Mouse (Mus musculus) spleen, adult 12 weeks (tissue): ENCODE data around the gene Ankfn1.

ENCODE experiments used
- DNase-seq: peaks from one replicate; pipeline ENCODE4 v3.0.0; 2022; ENCODE audit warnings: low spot score

Gene Ankfn1

GRCm38 (mm10) chr11:89777431-89777830, at the start of gene Ankfn1:
Gene Ankfn1 (minus strand): TSS chr11:89777653.
- no peak for DNase-seq

DNA sequence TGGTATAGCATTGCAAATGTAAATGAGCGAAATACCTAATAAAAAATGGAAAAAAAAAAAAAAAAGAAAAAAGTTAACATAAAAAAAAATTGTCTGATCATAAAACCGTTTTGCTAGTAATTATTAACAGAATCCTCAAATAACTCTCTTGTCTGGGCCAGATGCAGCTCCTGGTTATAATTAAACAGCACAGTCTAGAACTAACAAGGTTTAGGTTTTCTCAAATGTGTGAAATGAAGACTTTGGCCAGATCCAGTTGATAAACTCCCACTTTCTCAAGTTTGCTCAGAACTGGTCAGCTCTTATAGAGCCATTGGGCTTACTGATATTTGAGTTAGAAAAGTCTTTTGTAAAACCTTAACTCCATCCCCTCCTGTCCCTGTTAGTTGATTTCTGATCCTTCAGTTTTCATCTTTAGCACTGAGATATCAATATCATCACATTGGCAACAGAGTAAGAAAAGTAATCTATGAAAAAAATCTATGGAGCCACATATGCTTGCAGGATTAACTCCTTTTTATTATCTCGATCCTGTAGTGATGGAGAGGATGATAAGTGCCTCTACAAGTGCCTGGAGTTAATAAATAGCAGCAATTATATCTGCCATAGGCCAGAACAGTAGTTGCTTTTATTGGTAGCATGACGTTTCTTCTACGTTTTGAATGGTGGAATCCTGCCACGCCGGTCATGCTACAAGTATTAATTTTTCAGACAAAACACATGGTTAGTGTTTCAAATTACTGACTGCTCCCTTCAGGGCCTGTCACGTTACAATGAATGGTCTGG, 46.4 kb upstream of the Ankfn1 start:
- no peak for DNase-seq

DNA sequence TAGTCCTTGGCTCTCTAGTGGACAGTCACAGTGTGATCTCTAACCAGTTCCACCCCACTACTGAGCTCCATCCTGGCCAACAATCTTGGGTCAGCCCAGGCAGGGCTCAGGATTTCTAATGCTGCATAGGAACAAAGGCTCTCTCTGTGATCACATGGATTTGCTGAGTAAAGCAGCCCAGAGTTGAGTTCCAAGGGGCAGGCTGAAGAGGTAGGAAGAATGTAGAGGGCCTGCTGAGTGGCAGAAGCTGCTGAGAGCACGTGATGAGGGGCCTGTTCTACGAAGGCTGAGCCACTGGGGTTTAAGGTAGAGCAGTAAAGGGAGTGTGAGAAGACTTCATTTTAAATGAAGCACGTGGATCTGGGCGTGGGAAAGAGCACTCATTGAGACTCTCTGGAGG, 41.1 kb upstream of the Ankfn1 start:
- no peak for DNase-seq

GRCm38 (mm10) chr11:89811403-89811802, 34.0 kb upstream of the Ankfn1 start:
- DNase-seq = no peak

- no peak for DNase-seq
Measured at GRCm38 (mm10) chr11:89807998-89808397, 30.5 kb upstream of the Ankfn1 start.

GRCm38 (mm10) chr11:89804822-89805221, 27.4 kb upstream of the Ankfn1 start:
- DNase-seq = no peak

DNA sequence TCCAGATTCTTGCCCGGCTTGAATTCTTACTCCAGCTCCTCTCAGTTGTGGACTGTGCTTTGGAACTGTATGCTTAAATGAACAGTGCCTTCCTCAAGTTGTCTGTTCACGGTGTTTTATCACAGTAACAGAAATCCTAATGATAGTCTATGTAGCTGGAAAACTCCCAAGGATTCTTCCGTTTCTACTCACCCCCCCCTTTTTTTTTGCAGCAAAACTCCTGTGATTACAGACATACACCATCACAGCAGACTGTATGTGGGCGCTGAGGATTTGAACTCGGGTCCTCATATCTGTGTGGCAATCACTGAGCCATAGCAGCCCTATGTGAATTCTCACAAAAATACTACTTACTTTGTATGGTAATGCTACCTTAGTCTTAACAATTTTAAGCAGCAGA, 26.5 kb upstream of the Ankfn1 start:
- DNase-seq = no peak

- no peak for DNase-seq
Measured at GRCm38 (mm10) chr11:89792709-89793108, 15.3 kb upstream of the Ankfn1 start.

- DNase-seq = no peak
Measured at GRCm38 (mm10) chr11:89776070-89776469, 1.4 kb downstream of the Ankfn1 start.

- DNase-seq = no peak
Measured at GRCm38 (mm10) chr11:89774913-89775312, 2.5 kb downstream of the Ankfn1 start.

DNA sequence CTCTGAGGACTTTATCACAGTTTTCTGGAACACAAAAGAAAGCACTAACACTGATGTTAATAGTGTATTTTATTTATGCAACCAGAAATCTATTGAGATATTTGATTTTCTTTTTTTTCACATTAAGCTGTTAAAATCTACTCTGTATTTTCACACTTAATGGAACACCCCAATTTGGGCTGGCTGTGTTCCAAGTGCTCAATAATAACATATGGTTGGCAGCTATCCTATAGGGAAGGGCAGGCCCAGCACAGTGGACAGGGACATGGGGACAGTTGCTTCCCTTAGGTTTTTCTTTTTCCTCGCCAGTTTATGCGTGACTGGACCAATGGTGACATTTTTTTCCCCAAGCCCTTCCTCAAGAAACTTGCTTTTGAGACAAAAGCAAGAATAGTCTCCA, 4.5 kb downstream of the Ankfn1 start:
- DNase-seq = no peak

DNA sequence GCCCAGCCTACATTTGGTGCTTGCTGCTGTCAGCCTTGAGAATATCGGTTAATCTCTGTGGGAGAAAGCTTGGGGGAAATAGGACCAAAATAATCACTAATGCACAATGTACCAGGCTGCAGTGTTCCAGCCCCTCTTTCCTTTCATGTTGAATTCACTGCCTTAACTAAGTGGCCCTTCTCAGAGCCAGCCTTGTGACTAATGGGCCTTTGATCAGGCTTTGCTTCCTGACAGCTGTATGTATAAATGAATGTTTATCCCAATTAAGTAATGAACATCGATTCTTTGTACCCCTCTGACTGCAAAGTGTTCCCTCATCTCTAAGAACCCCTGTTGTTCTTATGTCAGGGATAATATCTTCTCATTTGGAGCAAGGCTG, 11.7 kb downstream of the Ankfn1 start:
- DNase-seq = no peak

- no peak for DNase-seq
Measured at GRCm38 (mm10) chr11:89765014-89765769, 12.3 kb downstream of the Ankfn1 start.

- DNase-seq = no peak
Measured at GRCm38 (mm10) chr11:89733973-89734693, 43.3 kb downstream of the Ankfn1 start.

GRCm38 (mm10) chr11:89733526-89733925, 43.9 kb downstream of the Ankfn1 start:
- DNase-seq = no peak

GRCm38 (mm10) chr11:89720847-89721246, 56.6 kb downstream of the Ankfn1 start:
- no peak for DNase-seq

DNA sequence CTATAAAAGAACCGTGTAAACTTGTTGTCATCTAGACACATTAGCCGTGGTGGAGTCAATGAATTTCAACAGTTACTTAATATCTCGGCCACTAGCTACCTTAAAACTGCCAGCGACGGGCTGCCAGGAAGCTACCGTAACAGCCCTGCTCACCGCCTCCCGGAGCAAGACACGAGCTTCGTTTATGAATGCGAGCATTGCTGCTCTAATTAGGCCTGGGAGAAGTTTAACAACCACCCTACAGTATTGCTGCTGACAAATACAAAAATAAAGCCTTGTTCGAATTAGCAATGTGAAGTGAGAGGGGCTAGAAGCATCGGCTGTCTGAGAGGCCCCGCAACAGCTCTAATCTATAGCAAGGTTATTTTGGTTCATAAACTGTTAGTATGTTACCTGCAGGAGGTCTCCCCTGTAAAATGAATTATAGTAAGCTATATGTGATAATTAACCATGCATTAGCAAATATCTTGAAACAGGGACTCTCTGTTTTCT, 58.9 kb downstream of the Ankfn1 start:
- DNase-seq = no peak

GRCm38 (mm10) chr11:89716351-89716750, 61.1 kb downstream of the Ankfn1 start:
- no peak for DNase-seq

- DNase-seq = no peak
Measured at GRCm38 (mm10) chr11:89708526-89708925, 68.9 kb downstream of the Ankfn1 start.

GRCm38 (mm10) chr11:89696431-89697403, 80.7 kb downstream of the Ankfn1 start:
- no peak for DNase-seq

DNA sequence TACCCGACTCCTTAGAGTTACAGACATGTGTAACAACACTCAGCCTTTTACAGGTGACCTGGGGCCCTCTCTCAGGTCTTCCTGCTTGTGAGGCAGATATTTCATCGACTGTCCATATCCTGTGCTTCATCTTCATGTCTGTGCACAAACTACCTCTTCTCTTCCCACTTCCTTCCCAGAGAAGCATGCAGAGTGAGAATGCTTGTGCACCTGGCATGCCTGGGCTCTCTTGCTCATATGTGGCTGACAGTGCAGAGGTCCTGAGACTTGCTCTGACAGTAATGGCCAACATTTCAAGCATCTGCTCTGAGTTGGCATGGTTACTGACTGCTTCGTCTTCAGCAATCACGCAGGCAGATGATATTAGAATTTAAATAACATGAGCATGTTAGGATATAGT, 83.8 kb downstream of the Ankfn1 start:
- no peak for DNase-seq
